Mouse (Mus musculus): ENCODE results near the gene Ston1.

DNA sequence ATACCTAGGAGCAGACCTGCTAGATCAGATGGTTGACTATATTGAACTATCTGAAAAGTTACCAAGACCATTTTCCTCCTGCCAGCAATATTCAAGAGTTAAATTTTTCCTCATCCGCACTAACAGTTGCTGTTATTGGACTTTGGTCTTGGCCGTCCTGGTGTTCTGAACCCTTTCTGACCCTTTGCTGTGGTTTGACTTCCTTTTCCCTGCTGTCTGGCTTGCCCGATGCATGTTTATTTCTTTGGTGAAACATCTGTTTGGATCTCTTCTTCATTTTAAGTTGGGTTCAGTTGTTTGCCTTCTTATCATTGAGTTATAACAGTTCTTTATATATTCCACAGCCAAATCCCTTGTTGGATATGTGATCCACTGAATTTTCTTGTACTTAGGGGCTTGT lies 33.9 kb upstream of the Ston1 start:
- no peak for TF ChIP-seq CTCF (IDR thresholded peaks at IDR 0.05; ENCODE audit: insufficient read depth, low read length)
- no peak for TF ChIP-seq POLR2A (IDR thresholded peaks at IDR 0.05; ENCODE audit: borderline replicate concordance, extremely low read depth, low read depth, low read length)

All from lung, adult 2 months (tissue).